Mouse (Mus musculus): ENCODE measurements at regions not wholly inside any gene's neighbourhood (a gene's known extent, or its start where the extent isn't known, plus 50 kb on each side); places are given as distances from the start of the nearest gene placed in this dataset.
"Not testable (repeated sequence)": the region's sequence is repeated elsewhere in the genome, so short reads cannot be mapped to it uniquely, and the experiment has no call there.

GRCm38 (mm10) chr14:53518954-53519353 is 735.0 kb downstream of the Dad1 start:
- no CpG with 5 or more reads among the region's 1 CpGs for WGBS
- H3K27ac ChIP-seq (replicated peaks); H3K36me3 ChIP-seq; ATAC-seq (replicated peaks); H3K9ac ChIP-seq (replicated peaks); H3K4me3 ChIP-seq; H3K4me1 ChIP-seq; H3K9me3 ChIP-seq; H3K4me2 ChIP-seq (replicated peaks); H3K27me3 ChIP-seq: not testable (repeated sequence)

GRCm38 (mm10) chr14:53516623-53517238 is 737.2 kb downstream of the Dad1 start:
- not testable (repeated sequence) for H3K4me3 ChIP-seq; ATAC-seq (replicated peaks); H3K9me3 ChIP-seq; H3K36me3 ChIP-seq; H3K9ac ChIP-seq (replicated peaks); H3K27ac ChIP-seq (replicated peaks); H3K27me3 ChIP-seq; H3K4me1 ChIP-seq; H3K4me2 ChIP-seq (replicated peaks)
- WGBS = no CpG with 5 or more reads among the region's 10 CpGs

- H3K4me3 ChIP-seq; H3K9ac ChIP-seq (replicated peaks); H3K9me3 ChIP-seq; H3K4me2 ChIP-seq (replicated peaks); ATAC-seq (replicated peaks); H3K36me3 ChIP-seq; H3K27me3 ChIP-seq; H3K4me1 ChIP-seq; H3K27ac ChIP-seq (replicated peaks): not testable (repeated sequence)
- WGBS = 45% methylated on average over 2 of the region's 2 CpGs
Measured at GRCm38 (mm10) chr14:53505389-53505788, 748.5 kb downstream of the Dad1 start.

GRCm38 (mm10) chr14:53488383-53488782 is 765.5 kb downstream of the Dad1 start:
- not testable (repeated sequence) for H3K4me1 ChIP-seq; H3K9me3 ChIP-seq; H3K4me2 ChIP-seq (replicated peaks); H3K27me3 ChIP-seq; ATAC-seq (replicated peaks); H3K4me3 ChIP-seq; H3K36me3 ChIP-seq; H3K27ac ChIP-seq (replicated peaks); H3K9ac ChIP-seq (replicated peaks)
- WGBS = 90% methylated on average over 8 of the region's 9 CpGs

GRCm38 (mm10) chr14:53487611-53488010 is 766.3 kb downstream of the Dad1 start:
- H3K9ac ChIP-seq (replicated peaks); H3K4me2 ChIP-seq (replicated peaks); H3K4me3 ChIP-seq; H3K27ac ChIP-seq (replicated peaks); H3K4me1 ChIP-seq; ATAC-seq (replicated peaks); H3K9me3 ChIP-seq; H3K36me3 ChIP-seq; H3K27me3 ChIP-seq: not testable (repeated sequence)
- WGBS = 36% methylated on average over 5 of the region's 5 CpGs

- H3K9ac ChIP-seq (replicated peaks); H3K4me1 ChIP-seq; H3K9me3 ChIP-seq; H3K27ac ChIP-seq (replicated peaks); H3K27me3 ChIP-seq; H3K36me3 ChIP-seq; ATAC-seq (replicated peaks); H3K4me3 ChIP-seq; H3K4me2 ChIP-seq (replicated peaks): not testable (repeated sequence)
- 92% methylated on average over 7 of the region's 7 CpGs for WGBS
Measured at GRCm38 (mm10) chr14:53474170-53474569, 779.7 kb downstream of the Dad1 start.

- H3K4me2 ChIP-seq (replicated peaks); H3K4me1 ChIP-seq; H3K9me3 ChIP-seq; H3K4me3 ChIP-seq; H3K9ac ChIP-seq (replicated peaks); H3K27me3 ChIP-seq; H3K27ac ChIP-seq (replicated peaks); H3K36me3 ChIP-seq; ATAC-seq (replicated peaks): not testable (repeated sequence)
Measured at GRCm38 (mm10) chr14:53460790-53461189, 793.1 kb downstream of the Dad1 start.

- H3K4me3 ChIP-seq = no peak overlapping the region
- H3K36me3 ChIP-seq = no peaks in the 10 kb centered on the region
- 94% methylated on average over 1 of the region's 1 CpGs for WGBS
- H3K4me2 ChIP-seq (replicated peaks) = no peak overlapping the region
- no peaks in the 10 kb centered on the region for H3K9me3 ChIP-seq
- H3K4me1 ChIP-seq = no peaks in the 10 kb centered on the region
- no peak for ATAC-seq (replicated peaks)
- no peak overlapping the region for H3K27ac ChIP-seq (replicated peaks)
- H3K27me3 ChIP-seq = no peaks in the 10 kb centered on the region
- H3K9ac ChIP-seq (replicated peaks) = no peak overlapping the region
Measured at GRCm38 (mm10) chr14:53454001-53454400, 799.9 kb downstream of the Dad1 start.

GRCm38 (mm10) chr14:53439643-53440042 is 814.3 kb downstream of the Dad1 start:
- not testable (repeated sequence) for H3K27me3 ChIP-seq; ATAC-seq (replicated peaks); H3K9me3 ChIP-seq

GRCm38 (mm10) chr14:53430130-53430529 is 823.8 kb downstream of the Dad1 start:
- H3K4me1 ChIP-seq; H3K9ac ChIP-seq (replicated peaks); H3K27me3 ChIP-seq; H3K36me3 ChIP-seq; H3K4me3 ChIP-seq; H3K4me2 ChIP-seq (replicated peaks); ATAC-seq (replicated peaks); H3K9me3 ChIP-seq; H3K27ac ChIP-seq (replicated peaks): not testable (repeated sequence)
- 78% methylated on average over 2 of the region's 3 CpGs for WGBS

More at GRCm38 (mm10) chr14:53439643-53440042, 814.3 kb downstream of the Dad1 start:
- not testable (repeated sequence) for H3K27ac ChIP-seq (replicated peaks); H3K36me3 ChIP-seq; H3K4me1 ChIP-seq; H3K4me3 ChIP-seq; H3K9ac ChIP-seq (replicated peaks); H3K4me2 ChIP-seq (replicated peaks)

- H3K4me2 ChIP-seq (replicated peaks); H3K27me3 ChIP-seq; H3K36me3 ChIP-seq; H3K27ac ChIP-seq (replicated peaks); H3K9ac ChIP-seq (replicated peaks); H3K4me3 ChIP-seq; ATAC-seq (replicated peaks); H3K4me1 ChIP-seq; H3K9me3 ChIP-seq: not testable (repeated sequence)
- 100% methylated on average over 1 of the region's 1 CpGs for WGBS
Measured at GRCm38 (mm10) chr14:53428447-53428846, 825.5 kb downstream of the Dad1 start.

GRCm38 (mm10) chr14:53427636-53428035 is 826.3 kb downstream of the Dad1 start:
- H3K27me3 ChIP-seq; H3K27ac ChIP-seq (replicated peaks); H3K9ac ChIP-seq (replicated peaks); H3K4me1 ChIP-seq; H3K36me3 ChIP-seq; ATAC-seq (replicated peaks); H3K9me3 ChIP-seq; H3K4me3 ChIP-seq; H3K4me2 ChIP-seq (replicated peaks): not testable (repeated sequence)
- 81% methylated on average over 10 of the region's 10 CpGs for WGBS

GRCm38 (mm10) chr14:53416955-53417354 is 836.9 kb downstream of the Dad1 start:
- not testable (repeated sequence) for H3K9ac ChIP-seq (replicated peaks); ATAC-seq (replicated peaks); H3K4me3 ChIP-seq; H3K9me3 ChIP-seq; H3K36me3 ChIP-seq; H3K4me1 ChIP-seq; H3K27ac ChIP-seq (replicated peaks); H3K27me3 ChIP-seq; H3K4me2 ChIP-seq (replicated peaks)
- 70% methylated on average over 2 of the region's 2 CpGs for WGBS
